Mouse (Mus musculus) kidney, embryonic 16.5 days (tissue): ENCODE measurements at regions not wholly inside any gene's neighbourhood (a gene's known extent, or its start where the extent isn't known, plus 50 kb on each side); places are given as distances from the start of the nearest gene placed in this dataset.

ENCODE experiments used
- ATAC-seq: fragments of 200-750 bp; cut with Nextera tagmentation; 2 replicates; pipeline ENCODE4 v1.8.0; 2017; ENCODE audit warnings: moderate TSS enrichment; ENCODE audit not compliant: low FRiP score, low TSS enrichment
- H3K27ac ChIP-seq: fragments of 300-500 bp; sonication (generic); 2 replicates; pipeline ENCODE4 v1.5.1; 2014; ENCODE audit warnings: low read length
- H3K27me3 ChIP-seq: fragments of 300-500 bp; sonication (generic); 2 replicates; pipeline ENCODE4 v1.6.1; 2014; ENCODE audit warnings: low read length, control low read depth, mixed read lengths; ENCODE audit not compliant: insufficient read depth
- H3K36me3 ChIP-seq: fragments of 300-500 bp; sonication (generic); 2 replicates; pipeline ENCODE4 v1.6.1; 2014; ENCODE audit warnings: low read length, control low read depth, mixed read lengths; ENCODE audit not compliant: insufficient read depth
- H3K4me1 ChIP-seq: fragments of 300-500 bp; sonication (generic); 2 replicates; pipeline ENCODE4 v1.6.1; 2014; ENCODE audit warnings: low read length, control low read depth, mixed read lengths; ENCODE audit not compliant: insufficient read depth
- H3K4me2 ChIP-seq: fragments of 300-500 bp; sonication (generic); replicated peaks from 2 replicates; pipeline ENCODE4 v1.6.1; 2014; ENCODE audit warnings: low read depth, low read length
- H3K4me3 ChIP-seq: fragments of 300-500 bp; sonication (generic); 2 replicates; pipeline ENCODE4 v1.5.1; 2014; ENCODE audit warnings: mild to moderate bottlenecking, low read length
- H3K9ac ChIP-seq: fragments of 300-500 bp; sonication (generic); replicated peaks from 2 replicates; pipeline ENCODE4 v1.6.1; 2014; ENCODE audit warnings: low read length
- H3K9me3 ChIP-seq: fragments of 300-500 bp; sonication (generic); 2 replicates; pipeline ENCODE4 v1.6.1; 2016; ENCODE audit warnings: low read length, control low read depth
- WGBS: fragments of 180-500 bp; shearing (Covaris S2); extraction: QIAGEN DNeasy Blood & Tissue Kit; methylation state at CpG from one replicate; pipeline ENCODE4 v1.1.7; 2014; 5-methylcytosine and 5-hydroxymethylcytosine counted together

GRCm38 (mm10) chr15:31167506-31167905 lies 56.6 kb upstream of the Dap start:
- no peaks in the 10 kb centered on the region for H3K36me3 ChIP-seq
- no peaks in the 10 kb centered on the region for H3K4me1 ChIP-seq
- no peak overlapping the region for H3K9ac ChIP-seq
- H3K4me3 ChIP-seq = no peak overlapping the region
- no peaks in the 10 kb centered on the region for H3K9me3 ChIP-seq
- WGBS = 85% methylated on average over 5 of the region's 5 CpGs
- no peaks in the 10 kb centered on the region for H3K27me3 ChIP-seq
- ATAC-seq = no peak
- no peak overlapping the region for H3K27ac ChIP-seq
- no peak overlapping the region for H3K4me2 ChIP-seq

DNA sequence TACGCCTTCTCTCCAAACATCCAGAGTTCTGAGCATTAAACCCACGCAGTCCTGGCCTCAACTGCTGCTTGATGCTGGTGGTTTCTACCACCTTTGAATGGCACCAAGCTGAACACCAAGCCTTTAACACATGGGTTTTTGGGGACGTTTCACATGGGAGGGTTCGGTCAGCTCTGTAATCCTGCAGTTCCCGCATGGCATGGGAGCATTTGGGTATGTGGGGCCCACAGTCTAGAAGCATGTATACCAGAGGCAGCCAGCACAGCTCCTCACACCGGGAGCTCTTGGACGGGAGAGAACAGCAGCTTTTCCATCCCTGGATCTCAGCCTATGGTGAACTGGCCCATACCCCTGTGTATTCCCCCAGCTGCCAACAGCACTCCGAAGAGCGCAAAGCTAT lies 55.9 kb upstream of the Dap start:
- no peaks in the 10 kb centered on the region for H3K9me3 ChIP-seq
- no peak overlapping the region for H3K4me2 ChIP-seq
- H3K4me1 ChIP-seq = no peaks in the 10 kb centered on the region
- H3K27ac ChIP-seq = no peak overlapping the region
- whole genome bisulfite sequencing = 90% methylated on average over 9 of the region's 9 CpGs
- H3K36me3 ChIP-seq = no peaks in the 10 kb centered on the region
- no peak overlapping the region for H3K4me3 ChIP-seq
- no peak overlapping the region for H3K9ac ChIP-seq
- ATAC-seq = no peak
- no peaks in the 10 kb centered on the region for H3K27me3 ChIP-seq

DNA sequence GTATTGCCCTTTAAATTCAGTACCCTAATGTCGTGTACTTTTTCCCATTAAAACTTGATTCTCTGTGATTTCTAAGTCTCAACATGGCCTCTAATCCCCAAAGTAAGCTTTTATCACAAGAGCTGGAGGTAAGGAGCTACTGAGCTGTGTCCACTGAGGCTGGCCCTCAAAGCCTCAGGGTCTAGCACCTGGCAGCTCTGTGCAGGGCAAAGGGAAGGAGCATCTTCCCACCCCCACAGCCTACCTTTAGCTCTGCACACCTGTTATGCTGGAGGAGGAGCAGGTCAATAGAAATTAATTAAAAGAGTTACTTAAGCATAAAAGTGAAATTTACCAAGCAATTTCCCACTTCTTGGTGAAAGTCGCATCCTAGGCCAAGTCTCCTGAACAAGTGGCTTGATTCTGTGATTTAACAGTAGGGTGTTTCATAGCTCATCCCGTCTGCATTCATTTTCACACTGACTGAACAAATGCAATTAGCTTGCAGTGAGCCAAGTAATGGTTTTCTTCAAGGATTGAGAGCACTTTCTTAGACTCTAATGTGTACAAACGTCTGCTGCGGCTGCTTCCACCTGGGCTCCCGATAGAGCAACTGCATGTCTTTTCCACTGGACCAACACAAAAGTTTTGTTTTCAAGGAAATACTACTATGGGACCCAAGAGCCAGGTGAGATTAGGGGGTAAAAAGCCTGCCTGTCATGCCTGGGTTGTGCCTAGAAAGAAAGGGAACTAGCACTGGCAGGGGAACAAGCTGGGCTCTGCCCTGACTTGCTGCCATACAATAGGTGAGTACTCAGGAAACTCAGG lies 50.6 kb upstream of the Dap start:
- H3K4me1 ChIP-seq = no peaks in the 10 kb centered on the region
- 71% methylated on average over 6 of the region's 6 CpGs for WGBS
- no peak overlapping the region for H3K9ac ChIP-seq
- no peaks in the 10 kb centered on the region for H3K36me3 ChIP-seq
- no peaks in the 10 kb centered on the region for H3K27me3 ChIP-seq
- H3K4me2 ChIP-seq = no peak overlapping the region
- H3K27ac ChIP-seq = no peak overlapping the region
- no peak for ATAC-seq
- no peaks in the 10 kb centered on the region; the same call in 1 of the 2 replicates for H3K9me3 ChIP-seq
- no peak overlapping the region for H3K4me3 ChIP-seq
